Mouse (Mus musculus): ENCODE data around the gene Muc2.

Muc2 gene

DNA sequence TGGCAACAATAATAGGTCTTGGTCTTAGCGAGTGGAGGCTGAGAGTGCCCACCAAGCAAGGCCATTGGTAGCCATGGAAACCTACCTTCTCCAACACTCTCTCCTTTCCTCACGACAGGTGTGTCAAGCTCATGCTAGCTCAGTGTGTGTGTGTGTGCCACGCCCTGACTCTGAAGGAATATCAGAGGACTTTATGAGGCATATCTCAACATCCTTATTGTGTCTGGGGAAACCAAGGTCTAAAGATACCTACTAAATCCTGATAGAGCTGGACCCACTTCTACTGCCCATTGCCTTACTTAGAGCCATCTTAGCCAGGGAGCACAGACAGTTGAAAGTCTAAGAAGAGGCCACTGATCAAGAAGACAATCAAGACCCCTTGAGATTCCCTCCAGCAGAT, 80.4 kb downstream of the Muc2 start:
- DNase-seq (ENCODE audit: low spot score), result no peak

DNA sequence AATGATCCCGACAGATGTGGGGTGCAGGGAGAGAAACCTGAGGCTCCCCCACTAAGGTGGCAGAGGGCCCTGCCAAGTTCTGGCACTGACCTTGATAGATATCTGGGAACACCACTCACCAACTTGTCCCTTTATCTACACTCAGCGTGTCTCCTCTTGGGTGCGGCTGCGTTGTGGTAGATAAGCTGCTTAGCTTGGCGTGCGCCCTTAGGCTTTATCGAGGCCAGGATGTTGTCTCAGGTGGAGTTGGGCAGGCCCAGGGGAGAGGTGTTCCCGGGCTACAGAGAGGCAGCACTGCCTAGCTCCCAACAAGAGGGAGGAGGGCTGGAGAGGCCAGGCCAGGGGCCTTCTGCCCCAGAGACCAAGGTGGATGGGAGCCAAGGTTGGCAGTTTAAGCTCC, 80.8 kb downstream of the Muc2 start:
- DNase-seq (ENCODE audit: low spot score), result no peak

DNA sequence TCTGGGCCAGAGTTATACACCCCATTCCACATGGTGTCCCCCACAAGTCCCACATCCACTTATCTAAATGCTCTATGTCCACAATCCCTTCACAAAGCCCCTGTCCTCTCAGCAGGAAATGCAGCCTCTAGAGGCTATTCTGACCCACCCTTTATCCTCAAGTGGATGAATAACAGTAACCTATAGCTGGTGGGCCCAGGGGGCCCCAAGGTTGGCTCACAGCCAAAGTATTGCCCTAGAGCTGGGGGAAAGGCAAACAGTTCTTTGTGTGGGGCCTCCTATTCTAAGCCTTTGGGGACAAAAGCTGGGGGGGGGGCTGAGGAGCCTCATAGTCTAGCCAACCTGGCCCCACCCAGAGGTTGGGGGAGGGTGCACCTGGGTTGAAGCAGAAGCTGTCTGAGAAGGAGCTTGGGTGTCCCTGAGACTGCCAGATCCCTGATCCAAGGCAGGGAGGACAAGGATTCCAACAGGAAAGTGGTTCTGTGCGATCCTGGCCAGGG, 82.0 kb downstream of the Muc2 start:
- DNase-seq (ENCODE audit: low spot score), result no peak

DNA sequence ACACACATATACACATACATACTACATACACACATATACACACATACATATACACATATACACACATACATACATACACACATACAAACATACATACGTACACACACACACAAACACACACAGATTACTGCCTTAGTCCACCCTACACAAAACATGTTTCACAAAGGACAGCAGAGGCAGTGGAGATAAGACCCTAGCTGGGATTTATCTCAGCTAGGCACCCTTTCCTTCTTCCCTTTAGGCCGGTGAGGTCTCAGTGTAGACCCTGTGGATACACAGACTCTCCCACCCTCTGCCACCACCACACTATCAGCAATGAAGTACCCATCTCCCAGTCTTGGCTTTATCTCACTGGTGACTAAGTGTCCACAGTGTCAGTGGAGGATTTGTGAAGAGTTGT, 84.7 kb downstream of the Muc2 start:
- no peak for DNase-seq (ENCODE audit: low spot score)

DNA sequence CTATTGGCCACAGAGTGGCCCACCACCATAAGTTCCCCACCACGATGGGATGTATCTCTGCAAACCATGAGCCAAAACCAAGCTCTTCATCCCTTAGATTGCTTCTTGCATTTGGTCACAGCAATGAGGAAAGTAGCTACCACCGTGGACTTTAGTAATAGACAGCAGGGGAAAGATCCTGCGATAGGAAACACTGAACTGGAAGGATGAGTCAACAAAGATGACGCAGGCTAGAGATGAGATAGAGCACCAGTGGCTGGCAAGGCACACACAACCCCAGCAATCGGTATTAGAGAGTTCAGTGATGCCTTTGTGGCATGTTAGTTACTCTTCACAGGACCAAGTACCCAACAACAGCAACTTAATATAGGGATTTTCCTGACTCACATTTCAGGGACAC, 86.1 kb downstream of the Muc2 start:
- no peak for DNase-seq (ENCODE audit: low spot score)

DNA sequence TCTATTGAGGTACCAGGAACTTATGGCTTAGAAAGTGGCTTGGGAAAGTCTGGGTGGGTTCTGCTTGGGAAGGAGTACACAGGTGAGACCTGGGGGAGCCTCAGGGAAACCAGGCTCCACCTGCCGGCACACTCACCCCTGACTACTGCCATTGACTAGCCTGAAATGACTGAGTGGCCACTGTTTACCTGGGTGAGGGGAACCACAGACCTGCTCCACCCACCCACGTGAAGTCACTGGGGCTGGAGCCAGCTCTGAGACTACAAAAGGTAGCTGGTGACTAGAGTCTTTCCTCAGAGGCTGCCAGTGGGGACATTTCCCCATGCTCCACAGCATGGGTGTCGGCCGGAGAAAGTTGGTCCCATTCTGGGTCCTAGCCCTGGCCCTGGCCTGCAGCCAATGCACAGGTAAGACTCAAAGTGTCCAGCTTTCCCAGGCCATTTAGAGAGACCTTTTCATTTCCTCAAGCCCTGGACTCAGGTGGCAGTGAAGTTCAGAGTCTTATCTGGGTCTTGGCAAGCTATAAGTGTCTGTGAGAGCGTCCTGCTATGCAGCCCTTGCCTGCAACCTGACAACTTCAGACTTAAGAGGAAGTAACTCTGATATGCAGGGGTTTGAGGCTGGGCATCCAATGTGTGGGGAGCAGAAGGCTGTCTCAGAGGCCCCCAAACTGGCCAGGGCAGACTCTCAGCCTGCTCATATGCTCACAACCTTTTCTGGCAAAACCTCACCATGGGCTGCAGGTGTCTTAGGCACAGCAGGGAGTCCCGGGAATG, 98.7 kb downstream of the Muc2 start, which contains the start of gene Muc5ac:
Gene Muc5ac (plus strand): TSS at position 296 of the 776 bp plus-strand sequence.
- no peak for DNase-seq (ENCODE audit: low spot score)

DNA sequence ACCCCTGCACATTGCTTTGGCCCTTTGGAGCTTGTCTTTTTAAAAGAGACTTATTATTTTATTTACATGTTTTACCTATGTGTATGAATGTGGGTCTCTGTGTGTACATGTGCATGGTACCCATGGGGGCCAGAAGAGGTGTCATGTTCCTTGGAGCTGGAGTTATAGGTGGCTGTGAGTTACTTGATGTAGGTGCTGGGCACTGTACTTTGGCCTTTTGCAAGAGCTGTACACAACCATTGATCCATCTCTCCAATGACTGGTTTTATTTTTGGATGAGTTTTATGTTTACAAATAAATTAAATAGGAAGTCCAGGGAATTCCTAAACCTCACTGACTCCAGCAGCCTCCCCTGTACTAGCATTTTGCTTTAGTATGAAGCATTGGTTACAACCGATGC, 104.1 kb downstream of the Muc2 start:
- no peak for DNase-seq (ENCODE audit: low spot score)

DNA sequence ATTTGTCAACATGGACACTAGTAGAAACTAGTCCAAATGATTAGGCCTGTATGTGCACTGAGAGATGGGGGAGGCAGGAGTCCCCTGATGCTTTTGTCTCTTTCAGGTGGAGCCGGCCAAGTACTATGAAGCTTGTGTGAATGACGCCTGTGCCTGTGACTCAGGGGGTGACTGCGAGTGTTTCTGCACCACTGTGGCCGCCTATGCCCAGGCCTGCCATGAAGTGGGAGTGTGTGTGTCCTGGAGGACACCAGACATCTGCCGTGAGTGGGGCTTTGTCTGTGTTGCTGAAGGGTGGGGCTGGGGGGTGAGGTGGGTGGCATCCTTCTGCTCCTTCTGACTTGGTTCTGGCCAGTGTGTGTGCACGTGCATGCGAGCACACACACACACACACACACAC, 113.1 kb downstream of the Muc2 start:
- no peak for DNase-seq (ENCODE audit: low spot score)
